Mouse (Mus musculus): Measurements from ENCODE around the gene Myt1.

DNA sequence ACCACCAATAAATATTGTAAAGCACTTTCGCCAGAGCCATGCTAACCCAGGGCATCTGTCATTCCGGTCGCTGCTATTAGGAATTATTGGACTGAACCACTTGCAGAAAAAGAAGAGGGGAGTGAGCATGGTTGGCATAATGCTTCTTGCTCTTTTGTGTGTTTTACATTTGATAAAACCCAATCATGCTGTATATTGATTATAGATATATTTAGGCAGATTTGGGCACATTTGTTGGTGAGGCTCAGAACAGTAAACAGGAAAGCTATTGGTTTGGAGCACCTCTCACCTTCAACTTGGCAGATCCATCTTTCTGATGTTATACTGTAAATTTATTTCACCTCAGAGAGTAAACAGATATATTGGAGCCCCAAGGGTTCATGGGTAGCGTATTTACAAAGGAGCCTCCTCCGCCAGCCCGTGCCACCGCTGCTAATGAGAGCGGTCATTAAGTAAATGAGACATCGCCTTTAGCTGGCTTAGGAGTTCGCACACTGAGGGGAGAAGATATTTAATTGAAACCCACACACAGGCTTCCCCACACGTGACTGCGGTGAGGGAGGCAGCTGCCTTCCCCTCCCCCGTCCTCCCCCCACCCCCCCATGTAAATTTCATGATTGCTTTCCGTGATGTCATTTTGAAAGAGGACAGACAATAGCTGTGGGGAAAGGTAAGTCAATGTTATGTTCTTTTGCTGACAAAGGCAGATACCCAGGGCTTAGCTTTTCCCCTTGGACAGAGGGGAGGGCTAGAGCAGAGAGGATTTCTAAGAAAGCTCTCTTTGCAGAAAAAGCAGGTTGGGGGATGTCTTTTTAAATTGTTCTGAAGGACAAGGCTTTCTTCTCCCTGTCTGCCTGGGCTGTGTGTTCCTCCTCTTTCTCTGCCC lies 3.8 kb downstream of the Myt1 start:
- TF ChIP-seq POLR2A (IDR thresholded peaks at IDR 0.05; ENCODE audit: insufficient read length, low read depth) (no peak), CEBPB (IDR thresholded peaks at IDR 0.05; ENCODE audit: insufficient read depth, poor library complexity, severe bottlenecking) (no peak), SRF (IDR thresholded peaks at IDR 0.05; ENCODE audit: control insufficient read depth, insufficient read length, low read depth) (no peak), POLR2AphosphoS2 (IDR thresholded peaks at IDR 0.05; ENCODE audit: insufficient read length, low read depth) (no peak), MAX (IDR thresholded peaks at IDR 0.05; ENCODE audit: low read depth) (no peak), TCF3 (IDR thresholded peaks at IDR 0.05; ENCODE audit: insufficient read length, low read depth) (no peak)

All from myocyte (in vitro differentiated cells).